Mouse (Mus musculus) forebrain, embryonic 12.5 days (tissue): ENCODE results near the gene Zfp185. TPM values are rescaled to one million over a fixed set of nuclear protein-coding genes. Genes with fewer than 3 reads are reported as not detected.

Source experiments
- ATAC-seq: fragments of 200-750 bp; cut with Nextera tagmentation; 2 replicates; pipeline ENCODE4 v1.8.0; 2017; ENCODE audit warnings: moderate TSS enrichment; ENCODE audit not compliant: low FRiP score
- H3K27ac ChIP-seq: fragments of 300-500 bp; sonication (generic); 2 replicates; pipeline ENCODE4 v1.5.1; 2016; ENCODE audit warnings: mild to moderate bottlenecking
- H3K27me3 ChIP-seq: fragments of 300-500 bp; sonication (generic); 2 replicates; pipeline ENCODE4 v1.6.1; 2016; ENCODE audit warnings: mild to moderate bottlenecking
- H3K36me3 ChIP-seq: fragments of 300-500 bp; sonication (generic); replicated peaks from 2 replicates; pipeline ENCODE4 v1.6.1; 2016; ENCODE audit warnings: mild to moderate bottlenecking
- H3K4me1 ChIP-seq: fragments of 300-500 bp; sonication (generic); 2 replicates; pipeline ENCODE4 v1.6.1; 2016
- H3K4me2 ChIP-seq: fragments of 300-500 bp; sonication (generic); 2 replicates; pipeline ENCODE4 v1.6.1; 2016; ENCODE audit warnings: mild to moderate bottlenecking, moderate library complexity
- H3K4me3 ChIP-seq: fragments of 300-500 bp; sonication (generic); replicated peaks from 2 replicates; pipeline ENCODE4 v1.5.1; 2016; ENCODE audit warnings: mild to moderate bottlenecking
- H3K9ac ChIP-seq: fragments of 300-500 bp; sonication (generic); 2 replicates; pipeline ENCODE4 v1.6.1; 2016; ENCODE audit warnings: mild to moderate bottlenecking
- H3K9me3 ChIP-seq: fragments of 300-500 bp; sonication (generic); 2 replicates; pipeline ENCODE4 v1.6.1; 2016
- WGBS: fragments of 180-500 bp; shearing (Covaris S2); methylation state at CpG from one replicate; pipeline ENCODE4 v1.1.7; 2016; 5-methylcytosine and 5-hydroxymethylcytosine counted together
- polyA plus RNA-seq: library from polyadenylated mRNA; unstranded; fragments of >200 nt; fragmentation: Nextera tagmentation; extraction: Ambion mirVana; gene quantifications from 2 replicates; pipeline ENCODE4 v1.2.1, GENCODE M21; 2016

Zfp185 gene
- polyA plus RNA-seq, 1 experiment from 2014 or later, result 3.3 TPM

DNA sequence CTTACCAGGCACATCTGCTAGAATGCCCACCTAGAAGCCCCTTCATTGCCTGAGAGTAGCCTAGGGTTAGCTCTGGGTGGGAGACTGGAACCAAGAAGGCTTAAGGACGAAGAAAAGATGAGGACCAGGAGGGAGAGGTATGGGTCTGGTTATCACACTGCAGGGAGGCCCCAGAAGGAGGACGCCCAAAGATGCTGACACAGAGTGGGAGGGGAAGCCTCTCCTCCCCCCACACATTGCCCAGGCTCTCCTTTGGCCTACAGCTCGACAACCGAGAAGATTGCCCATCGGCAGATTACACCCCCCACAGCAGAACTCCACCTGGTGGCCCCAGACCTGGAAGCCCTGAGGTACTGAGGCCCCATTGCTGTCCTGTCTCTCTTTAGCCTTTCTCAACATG lies 16.0 kb downstream of the Zfp185 start:
- H3K36me3 ChIP-seq, result no peaks in the 10 kb centered on the region
- H3K9me3 ChIP-seq, result no peaks in the 10 kb centered on the region
- no peaks in the 10 kb centered on the region for H3K4me1 ChIP-seq
- H3K27me3 ChIP-seq, result no peaks in the 10 kb centered on the region
- ATAC-seq, result no peak
- H3K4me2 ChIP-seq, result no peak overlapping the region
- H3K27ac ChIP-seq, result no peak overlapping the region
- H3K9ac ChIP-seq, result no peak overlapping the region
- WGBS, result 80% methylated on average over 5 of the region's 5 CpGs
- no peak overlapping the region for H3K4me3 ChIP-seq

DNA sequence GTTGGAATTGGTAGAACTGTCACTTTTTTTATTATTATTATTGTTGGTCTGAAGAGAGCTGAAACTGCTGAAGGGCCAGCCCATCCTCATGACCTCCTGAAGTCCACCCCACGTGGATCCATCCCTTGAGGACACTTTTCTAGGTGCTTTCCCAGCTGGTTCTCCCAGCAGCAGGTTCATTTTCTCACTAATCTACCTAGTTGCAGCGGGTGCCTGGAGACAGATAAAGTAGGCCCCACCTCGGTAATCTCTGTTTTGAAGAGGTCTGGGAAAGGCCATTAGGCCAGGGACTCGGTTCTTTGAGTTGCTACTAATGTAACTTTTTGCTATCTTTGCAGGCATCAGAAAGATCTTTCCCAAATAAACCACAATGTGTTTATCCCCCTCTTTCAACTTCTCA lies 18.5 kb downstream of the Zfp185 start:
- H3K9ac ChIP-seq, result no peak overlapping the region
- 78% methylated on average over 4 of the region's 4 CpGs for WGBS
- no peaks in the 10 kb centered on the region for H3K4me1 ChIP-seq
- no peak for ATAC-seq
- H3K27ac ChIP-seq, result no peak overlapping the region
- H3K9me3 ChIP-seq, result no peaks in the 10 kb centered on the region
- no peak overlapping the region for H3K4me3 ChIP-seq
- no peak overlapping the region for H3K4me2 ChIP-seq
- H3K27me3 ChIP-seq, result no peaks in the 10 kb centered on the region
- H3K36me3 ChIP-seq, result no peaks in the 10 kb centered on the region

DNA sequence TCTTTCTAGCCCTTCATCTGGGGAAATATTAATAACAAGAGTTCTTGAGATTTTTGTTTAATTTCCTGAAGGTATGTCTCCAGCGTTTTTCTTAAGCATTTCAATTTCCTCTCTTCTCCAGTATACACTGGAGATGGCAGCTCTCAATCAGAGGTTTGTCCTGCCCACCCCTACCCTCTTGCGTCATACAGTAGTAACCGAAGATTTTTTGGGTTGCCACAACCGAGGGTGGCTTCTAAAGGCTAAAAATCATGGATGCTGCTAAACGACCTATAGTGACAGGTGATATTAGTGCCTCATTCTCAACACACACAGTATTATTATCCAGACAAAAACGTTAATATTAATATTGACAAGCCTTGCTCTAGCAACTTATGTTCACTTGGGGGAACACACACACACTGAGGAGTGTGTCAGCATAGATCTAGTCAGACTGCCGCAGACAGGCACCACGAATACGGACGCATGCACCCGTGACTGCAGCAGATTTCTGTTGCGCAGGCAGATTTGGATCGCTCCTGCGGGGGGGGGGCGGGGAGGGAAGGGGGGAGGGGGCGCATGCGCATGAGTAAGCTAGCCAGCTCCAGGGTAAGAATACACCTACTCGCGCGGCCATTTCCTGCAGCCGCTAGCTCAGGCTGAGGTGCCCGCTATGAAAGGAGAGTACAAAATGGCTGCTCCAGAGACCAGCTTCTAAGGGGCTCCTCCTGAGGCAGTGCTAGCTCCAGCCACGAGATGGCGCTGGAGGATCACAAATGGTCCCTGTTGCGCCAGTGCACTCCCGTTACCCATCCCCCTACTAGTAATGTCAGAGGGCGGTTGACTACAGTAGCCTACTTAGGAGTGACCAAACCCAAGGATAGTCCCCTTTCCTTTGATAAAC lies 20.7 kb downstream of the Zfp185 start:
- H3K27ac ChIP-seq, result 0 out of 2 replicates have a peak overlapping the region, but pooled peaks have one; percentile 25
- 22% methylated on average over 25 of the region's 27 CpGs for WGBS
- no peaks in the 10 kb centered on the region for H3K36me3 ChIP-seq
- ATAC-seq, result peak; percentile 99
- H3K27me3 ChIP-seq, result no peaks in the 10 kb centered on the region
- no peaks in the 10 kb centered on the region for H3K4me1 ChIP-seq
- H3K9me3 ChIP-seq, result no peaks in the 10 kb centered on the region
- H3K9ac ChIP-seq, result peak overlapping the region; percentile 29; the same call in 1 of the 2 replicates
- peak overlapping the region; percentile 46 for H3K4me2 ChIP-seq
- peak overlapping the region; percentile 35 for H3K4me3 ChIP-seq

DNA sequence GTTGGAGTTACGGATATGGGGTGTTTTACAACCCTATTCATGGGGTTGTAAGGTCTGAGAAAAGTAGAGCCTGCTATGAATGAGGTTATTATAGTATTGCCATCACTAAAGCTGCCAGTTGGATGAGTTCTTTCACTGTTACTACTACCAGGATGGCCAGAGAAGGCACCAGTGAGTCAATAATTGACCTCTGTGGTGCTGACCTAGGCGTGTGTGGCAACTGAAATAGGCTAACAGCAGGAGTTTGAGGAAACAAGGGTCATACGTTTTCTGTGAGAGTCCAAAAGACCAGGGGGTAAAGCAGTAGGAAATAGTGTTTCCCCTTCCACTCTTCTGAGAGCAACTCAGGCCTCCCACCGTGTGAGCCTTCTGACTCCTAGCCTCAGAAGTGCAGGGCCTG lies 25.7 kb downstream of the Zfp185 start:
- no peak overlapping the region for H3K27ac ChIP-seq
- no peak overlapping the region for H3K4me3 ChIP-seq
- WGBS, result 69% methylated on average over 4 of the region's 4 CpGs
- no peaks in the 10 kb centered on the region for H3K36me3 ChIP-seq
- no peaks in the 10 kb centered on the region for H3K4me1 ChIP-seq
- ATAC-seq, result no peak
- H3K9me3 ChIP-seq, result no peaks in the 10 kb centered on the region
- H3K27me3 ChIP-seq, result no peaks in the 10 kb centered on the region
- no peak overlapping the region for H3K9ac ChIP-seq
- no peak overlapping the region for H3K4me2 ChIP-seq

DNA sequence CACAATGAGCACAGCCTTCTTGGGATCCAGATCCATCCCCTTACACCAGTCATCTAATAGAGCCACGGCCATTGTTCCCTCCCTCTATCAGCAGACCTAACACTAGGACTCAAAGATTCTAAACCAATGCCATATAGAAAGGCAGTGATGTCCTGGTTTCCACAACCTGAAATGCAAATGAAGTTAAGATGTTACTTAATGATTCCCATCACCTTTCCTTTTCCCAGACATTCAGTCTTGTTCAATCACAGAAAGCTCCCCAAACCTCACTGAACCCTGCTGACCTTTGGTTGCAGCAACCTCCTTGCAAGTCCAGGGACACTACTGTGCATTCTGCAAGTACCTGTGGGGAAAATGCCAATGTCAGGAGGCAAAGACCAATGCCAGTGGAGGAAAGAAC lies 49.9 kb downstream of the Zfp185 start, which contains the start of gene Pnma5:
Pnma5 (minus strand) TSS at position 101 of the 400 bp plus-strand sequence.
- no peak within 1 kb of the TSS for H3K27ac ChIP-seq
- no peak within 1 kb of the TSS for H3K4me2 ChIP-seq
- no peak within 1 kb of the TSS for H3K9ac ChIP-seq
- H3K9me3 ChIP-seq, result no peaks in the 10 kb centered on the region
- no peak for ATAC-seq
- H3K36me3 ChIP-seq, result no peaks in the 10 kb centered on the region
- H3K4me1 ChIP-seq, result no peaks in the 10 kb centered on the region
- no peak within 1 kb of the TSS for H3K4me3 ChIP-seq
- WGBS, result 70% methylated on average over 1 of the region's 1 CpGs
- no peaks in the 10 kb centered on the region for H3K27me3 ChIP-seq

DNA sequence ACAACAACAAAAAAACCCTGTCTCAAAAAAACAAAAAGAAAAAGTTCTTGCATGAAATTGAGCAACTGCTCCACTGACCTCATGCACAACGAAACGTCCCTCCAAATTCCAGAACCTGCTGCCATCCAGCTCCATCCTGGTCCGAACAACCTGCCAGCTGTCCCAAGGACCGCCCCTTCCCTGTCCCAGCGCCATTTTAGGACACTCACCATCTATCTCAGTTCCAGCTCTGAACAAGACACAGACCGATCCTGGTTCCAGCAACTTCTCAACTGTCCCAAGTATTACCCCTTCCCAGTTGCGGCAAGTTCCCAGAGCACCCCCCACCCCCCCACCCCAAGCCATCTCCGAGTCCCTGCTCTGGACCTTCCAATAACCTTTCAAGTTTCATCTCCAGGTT lies 51.7 kb downstream of the Zfp185 start:
- H3K27me3 ChIP-seq, result no peaks in the 10 kb centered on the region
- no peaks in the 10 kb centered on the region for H3K4me1 ChIP-seq
- no peaks in the 10 kb centered on the region for H3K36me3 ChIP-seq
- WGBS, result 81% methylated on average over 8 of the region's 8 CpGs
- no peaks in the 10 kb centered on the region for H3K9me3 ChIP-seq
- H3K27ac ChIP-seq, result no peak overlapping the region
- no peak for ATAC-seq
- H3K9ac ChIP-seq, result no peak overlapping the region
- no peak overlapping the region for H3K4me3 ChIP-seq
- no peak overlapping the region for H3K4me2 ChIP-seq

DNA sequence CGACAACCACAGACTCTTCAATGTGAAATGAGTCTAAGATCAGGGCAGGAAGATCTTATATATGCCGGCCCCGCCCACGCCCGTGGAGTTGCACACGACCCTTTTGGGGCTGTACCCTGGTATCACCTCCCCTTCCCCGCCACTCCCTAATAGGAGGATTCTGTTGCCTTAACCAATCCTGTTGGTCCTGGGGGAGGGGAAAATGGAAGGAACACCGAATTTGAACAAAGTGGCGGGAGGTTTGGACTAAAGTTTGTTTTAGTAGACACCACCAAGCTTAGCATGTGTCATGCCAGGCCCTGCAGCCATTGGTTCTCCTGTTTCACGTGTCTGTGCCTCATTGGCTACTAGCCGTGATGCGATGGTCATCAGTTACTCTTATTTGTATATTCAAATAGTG lies 52.5 kb downstream of the Zfp185 start:
- Histone ChIP-seq H3K4me1 (no peaks in the 10 kb centered on the region), H3K4me3 (no peak overlapping the region), H3K9me3 (no peaks in the 10 kb centered on the region), H3K27me3 (no peaks in the 10 kb centered on the region), H3K36me3 (no peaks in the 10 kb centered on the region), H3K27ac (no peak overlapping the region), H3K4me2 (no peak overlapping the region), H3K9ac (no peak overlapping the region)
- no peak for ATAC-seq
- WGBS, result 89% methylated on average over 12 of the region's 12 CpGs

DNA sequence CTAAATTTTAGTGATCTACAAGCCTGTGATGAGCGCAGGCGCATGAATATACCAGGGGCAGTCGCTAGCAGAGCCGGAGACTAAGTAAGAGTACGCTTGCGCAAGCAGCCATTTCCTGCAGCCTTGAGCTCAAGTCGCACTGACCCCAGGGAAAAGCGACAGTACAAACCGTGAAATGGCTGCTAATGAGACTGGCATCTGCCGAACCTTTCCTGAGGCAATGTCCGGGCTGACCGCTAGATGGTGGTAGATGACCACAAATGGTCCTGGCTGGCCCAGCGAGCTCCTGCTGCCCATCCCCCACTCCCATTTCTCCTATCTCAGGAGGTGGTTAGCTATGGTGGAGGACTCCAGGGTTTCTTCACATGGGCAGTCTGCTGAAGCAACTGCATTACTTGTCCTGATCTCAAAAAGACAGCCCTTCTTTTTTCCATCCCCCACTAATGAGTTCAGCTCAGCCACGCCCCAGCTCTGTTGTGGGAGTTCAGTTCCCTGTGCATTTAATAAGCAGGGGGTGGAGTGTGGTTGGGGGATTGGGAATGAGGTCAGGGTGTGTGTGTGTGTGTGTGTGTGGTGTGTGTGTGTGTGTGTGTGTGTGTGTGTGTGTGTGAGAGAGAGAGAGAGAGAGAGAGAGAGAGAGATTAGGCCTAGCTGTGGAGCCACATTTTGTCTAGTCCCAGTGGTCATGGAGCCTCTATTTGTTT lies 66.9 kb downstream of the Zfp185 start:
- no peaks in the 10 kb centered on the region for H3K36me3 ChIP-seq
- no peaks in the 10 kb centered on the region for H3K9me3 ChIP-seq
- H3K4me1 ChIP-seq, result no peaks in the 10 kb centered on the region
- 16% methylated on average over 14 of the region's 14 CpGs for WGBS
- ATAC-seq, result peak; percentile 97
- no peak overlapping the region for H3K27ac ChIP-seq
- H3K9ac ChIP-seq, result no peak overlapping the region
- H3K27me3 ChIP-seq, result no peaks in the 10 kb centered on the region
- H3K4me3 ChIP-seq, result no peak overlapping the region
- peak overlapping the region; percentile 34; the same call in 1 of the 2 replicates for H3K4me2 ChIP-seq

DNA sequence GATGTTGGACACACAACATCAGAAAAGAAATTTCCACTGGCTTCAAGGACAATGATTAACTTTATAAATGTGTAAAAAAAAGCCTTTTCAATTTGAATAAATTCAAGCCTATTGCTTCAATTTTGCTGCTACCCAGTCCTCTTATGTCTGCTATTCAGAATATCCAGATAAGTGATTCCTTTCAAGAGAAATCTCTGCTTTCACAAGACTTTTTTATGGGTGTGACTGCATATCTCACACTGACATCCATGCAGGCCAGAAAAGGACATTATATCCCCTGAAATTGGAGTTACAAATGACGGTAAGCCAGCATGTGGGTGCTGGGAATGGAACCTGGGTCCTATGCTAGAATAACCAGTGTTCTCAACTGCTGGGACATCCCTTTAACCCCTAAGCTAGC lies 74.4 kb downstream of the Zfp185 start:
- H3K9ac ChIP-seq, result no peak overlapping the region
- H3K27me3 ChIP-seq, result no peaks in the 10 kb centered on the region
- ATAC-seq, result no peak
- no peak overlapping the region for H3K27ac ChIP-seq
- no peak overlapping the region for H3K4me3 ChIP-seq
- 88% methylated on average over 1 of the region's 1 CpGs for WGBS
- H3K9me3 ChIP-seq, result no peaks in the 10 kb centered on the region
- no peaks in the 10 kb centered on the region for H3K4me1 ChIP-seq
- no peaks in the 10 kb centered on the region for H3K36me3 ChIP-seq
- no peak overlapping the region for H3K4me2 ChIP-seq

DNA sequence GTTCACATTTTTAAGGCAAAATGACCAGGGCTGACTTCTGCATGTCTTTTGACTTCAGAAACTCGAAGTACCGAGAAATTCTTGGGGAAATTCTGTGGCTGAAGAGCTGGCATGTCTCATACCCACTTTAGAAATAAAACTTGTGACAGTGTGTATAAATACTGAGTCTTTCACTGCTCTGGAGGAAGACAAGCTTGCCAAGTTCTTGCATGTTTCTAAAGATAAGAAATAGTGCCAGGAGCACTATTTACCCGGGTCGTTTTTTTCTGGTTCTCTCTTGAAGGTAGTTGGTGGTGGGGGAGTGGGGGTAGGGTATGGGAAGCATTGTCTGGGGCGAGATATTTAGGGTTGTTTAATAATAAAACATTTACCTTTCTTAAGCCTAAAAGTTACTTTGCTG lies 75.2 kb downstream of the Zfp185 start:
- Histone ChIP-seq H3K4me3 (no peak overlapping the region), H3K36me3 (no peaks in the 10 kb centered on the region), H3K4me1 (no peaks in the 10 kb centered on the region), H3K27ac (no peak overlapping the region), H3K27me3 (no peaks in the 10 kb centered on the region), H3K9me3 (no peaks in the 10 kb centered on the region), H3K4me2 (no peak overlapping the region), H3K9ac (no peak overlapping the region)
- ATAC-seq, result no peak
- 51% methylated on average over 5 of the region's 5 CpGs for WGBS

DNA sequence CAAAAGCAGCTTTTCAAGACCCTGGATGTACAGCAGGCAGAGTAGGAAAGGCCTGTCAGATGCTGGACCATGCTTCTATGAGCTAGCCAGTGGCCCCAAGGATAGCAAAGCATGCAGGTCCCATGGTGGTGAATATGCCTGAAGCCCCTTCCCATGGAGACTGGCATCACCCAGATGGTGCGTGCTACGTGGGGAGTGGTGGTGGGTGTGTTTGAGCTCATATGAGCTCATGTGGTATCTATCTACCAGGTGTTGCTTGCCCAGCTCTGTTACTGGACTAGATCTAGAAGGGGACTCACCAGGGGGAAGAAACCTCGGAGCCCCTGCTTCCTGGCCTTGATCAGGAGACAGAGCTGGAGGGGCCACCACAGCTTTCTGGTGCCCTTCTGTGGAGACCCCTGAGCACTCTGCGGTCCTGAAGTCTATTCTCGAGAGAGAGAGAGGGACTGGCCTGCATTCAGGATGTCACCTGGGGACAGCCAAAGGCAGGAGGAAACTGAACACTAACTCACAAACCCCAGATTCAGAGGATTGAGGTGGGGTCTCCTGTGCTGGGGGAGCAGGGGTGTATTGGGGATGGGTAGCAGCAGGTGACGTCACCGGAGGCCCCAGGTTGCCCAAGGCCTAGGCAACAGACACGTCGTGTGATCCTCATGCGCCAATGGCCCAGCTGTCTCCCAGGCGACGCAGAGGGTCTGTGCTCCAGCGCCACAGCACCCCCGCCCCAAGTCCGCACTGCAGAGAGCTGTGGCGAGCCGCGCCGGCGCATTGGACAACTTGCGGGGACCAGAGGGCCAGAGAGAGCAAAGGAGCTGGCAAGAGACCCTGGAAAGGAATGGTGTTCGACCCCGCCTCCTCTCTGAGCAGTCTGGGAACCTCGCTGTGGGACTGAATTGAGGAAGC lies 76.6 kb downstream of the Zfp185 start:
- ATAC-seq, result peak; percentile 83
- Histone ChIP-seq H3K36me3 (no peaks in the 10 kb centered on the region), H3K27ac (no peak overlapping the region), H3K27me3 (no peaks in the 10 kb centered on the region), H3K4me2 (peak overlapping the region; percentile 53), H3K4me1 (no peaks in the 10 kb centered on the region), H3K9ac (0 out of 2 replicates have a peak overlapping the region, but pooled peaks have one; percentile 25), H3K4me3 (peak overlapping the region; percentile 28), H3K9me3 (no peaks in the 10 kb centered on the region)
- 29% methylated on average over 24 of the region's 24 CpGs for WGBS

DNA sequence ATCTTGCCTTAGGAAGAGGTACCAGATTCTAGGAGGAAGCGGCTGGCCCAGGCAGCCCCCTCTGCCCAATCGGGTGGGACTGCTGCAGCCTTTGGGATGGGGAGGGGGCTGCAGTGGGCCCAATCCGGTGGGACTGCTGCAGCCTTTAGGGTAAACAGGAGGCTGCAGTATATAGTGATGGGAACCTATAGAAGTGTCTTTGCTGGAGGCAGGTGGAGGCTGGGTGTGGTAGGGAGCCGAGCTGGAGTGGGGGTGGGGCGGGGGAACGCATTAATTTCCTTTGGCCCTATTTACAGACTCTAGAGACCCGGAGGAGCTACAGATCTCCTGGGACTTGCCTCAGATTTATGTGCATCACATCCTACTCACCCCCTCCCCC lies 77.3 kb downstream of the Zfp185 start, which contains the start of gene Pnma3:
Pnma3 (plus strand) TSS at position 373 of the 379 bp plus-strand sequence.
- Histone ChIP-seq H3K27ac (no peak within 1 kb of the TSS), H3K4me3 (peak within 1 kb of the TSS; percentile 28), H3K27me3 (no peaks in the 10 kb centered on the region), H3K4me2 (peak within 1 kb of the TSS; percentile 53), H3K9me3 (no peaks in the 10 kb centered on the region), H3K36me3 (no peaks in the 10 kb centered on the region), H3K4me1 (no peaks in the 10 kb centered on the region), H3K9ac (0 out of 2 replicates have a peak within 1 kb of the TSS, but pooled peaks have one; percentile 25)
- whole genome bisulfite sequencing, result 47% methylated on average over 7 of the region's 7 CpGs
- ATAC-seq, result peak; percentile 53; the same call in 1 of the 2 replicates
